Mouse (Mus musculus): Measurements from ENCODE around the gene Olfr1382. TPM values are rescaled to one million over a fixed set of nuclear protein-coding genes. Genes with fewer than 3 reads are reported as not detected.
"Not testable (repeated sequence)": the region's sequence is repeated elsewhere in the genome, so short reads cannot be mapped to it uniquely, and the experiment has no call there.

Gene Olfr1382
- total RNA-seq (2017) = not detected in 2 replicates

DNA sequence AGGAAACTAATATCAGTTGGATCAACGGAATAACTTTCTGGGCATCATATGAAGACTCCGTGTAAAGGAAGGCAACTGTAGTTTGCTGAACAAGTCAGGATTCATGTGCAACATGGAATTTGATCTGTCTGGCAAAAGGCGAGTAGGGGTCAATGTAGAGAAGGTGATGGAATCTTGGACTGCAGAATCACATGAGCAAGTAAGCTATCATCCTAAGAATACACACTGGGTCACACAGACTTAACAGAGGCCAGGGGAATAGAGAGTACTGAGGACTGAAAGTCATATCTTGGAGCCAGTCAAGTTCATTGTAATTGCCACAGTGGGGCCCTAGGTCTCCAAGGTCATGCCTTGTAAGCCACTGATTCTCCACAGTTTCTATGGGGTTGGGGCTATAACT is at the start of gene Olfr1382:
Olfr1382 (plus strand) TSS at position 301 of the 400 bp plus-strand sequence.
- ATAC-seq (ENCODE audit: extremely low read depth, insufficient number of reproducible peaks, low FRiP score, poor library complexity, severe bottlenecking) = no peak

DNA sequence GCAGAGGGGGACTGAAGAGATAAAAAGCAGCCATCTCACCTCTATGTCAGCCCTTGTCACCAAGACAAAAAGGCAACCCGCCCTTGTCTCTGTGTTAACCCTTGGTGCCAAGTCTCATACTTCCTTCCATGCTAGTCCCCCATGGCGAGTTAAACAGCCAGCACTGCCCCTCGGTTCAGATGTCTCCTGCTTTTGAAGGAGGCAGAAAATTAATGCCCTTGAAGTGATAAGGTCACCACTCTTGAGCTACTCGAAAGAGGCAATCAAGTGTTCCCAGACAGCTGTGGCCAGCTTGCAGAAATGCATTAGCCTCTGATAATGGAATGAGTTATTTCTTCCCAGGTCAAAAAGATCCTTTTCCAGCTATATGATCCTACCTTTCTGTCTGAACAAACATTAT is 42.1 kb upstream of the Olfr1382 start:
- no peak for ATAC-seq (ENCODE audit: extremely low read depth, insufficient number of reproducible peaks, low FRiP score, poor library complexity, severe bottlenecking)

GRCm38 (mm10) chr11:49488770-49489169 is 39.3 kb upstream of the Olfr1382 start, which contains the start of gene Olfr1385:
TSS of gene Olfr1385 (plus strand) at chr11:49489070.
- not testable (repeated sequence) for ATAC-seq (ENCODE audit: extremely low read depth, insufficient number of reproducible peaks, low FRiP score, poor library complexity, severe bottlenecking)

- ATAC-seq (ENCODE audit: extremely low read depth, insufficient number of reproducible peaks, low FRiP score, poor library complexity, severe bottlenecking) = no peak
These were observed 10.0 kb upstream of the Olfr1382 start for GRCm38 (mm10) chr11:49518086-49518485.

DNA sequence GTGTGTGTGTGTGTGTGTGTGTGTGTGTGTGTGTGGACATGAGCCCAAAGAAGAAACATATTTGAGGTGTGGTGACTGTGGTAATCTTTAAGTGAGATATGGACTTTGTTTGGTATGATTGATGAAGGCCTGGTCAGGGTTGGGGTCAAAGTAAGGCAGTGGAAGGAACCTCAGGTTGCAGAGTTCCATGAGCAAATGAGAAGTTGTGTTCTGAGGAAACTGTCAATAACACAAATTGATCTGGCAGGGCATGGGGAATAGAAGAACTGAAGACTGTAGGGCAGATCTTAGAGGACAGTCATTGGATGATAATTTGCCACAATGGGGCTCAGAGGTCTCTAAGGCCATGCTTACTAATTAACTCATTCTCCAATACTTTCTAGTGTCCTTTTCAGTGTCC is 8.7 kb upstream of the Olfr1382 start, which contains the start of gene Olfr1383:
Olfr1383 (plus strand) TSS at position 301 of the 400 bp plus-strand sequence.
- no peak for ATAC-seq (ENCODE audit: extremely low read depth, insufficient number of reproducible peaks, low FRiP score, poor library complexity, severe bottlenecking)

- no peak for ATAC-seq (ENCODE audit: extremely low read depth, insufficient number of reproducible peaks, low FRiP score, poor library complexity, severe bottlenecking)
These were observed 4.7 kb downstream of the Olfr1382 start for GRCm38 (mm10) chr11:49532761-49533160.

DNA sequence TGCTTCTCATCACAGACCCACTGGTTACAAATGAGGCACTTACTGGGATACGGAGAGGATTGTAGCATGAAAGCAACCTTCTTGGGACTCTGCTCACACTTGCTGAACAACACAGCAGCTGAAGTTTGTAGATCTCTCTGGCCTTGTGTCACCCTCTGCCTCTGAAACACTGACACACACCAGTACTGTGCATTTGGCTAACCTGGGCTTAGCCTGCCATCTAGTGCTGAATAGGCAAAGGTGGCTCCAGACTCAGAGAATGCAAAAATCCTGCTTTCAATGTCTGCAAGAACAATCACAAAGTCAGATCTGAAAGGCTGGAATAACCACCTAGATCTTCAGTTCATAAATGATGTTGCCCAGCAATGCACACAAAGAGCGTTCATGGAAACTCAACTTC is 8.6 kb downstream of the Olfr1382 start:
- not testable (repeated sequence) for ATAC-seq (ENCODE audit: extremely low read depth, insufficient number of reproducible peaks, low FRiP score, poor library complexity, severe bottlenecking)

DNA sequence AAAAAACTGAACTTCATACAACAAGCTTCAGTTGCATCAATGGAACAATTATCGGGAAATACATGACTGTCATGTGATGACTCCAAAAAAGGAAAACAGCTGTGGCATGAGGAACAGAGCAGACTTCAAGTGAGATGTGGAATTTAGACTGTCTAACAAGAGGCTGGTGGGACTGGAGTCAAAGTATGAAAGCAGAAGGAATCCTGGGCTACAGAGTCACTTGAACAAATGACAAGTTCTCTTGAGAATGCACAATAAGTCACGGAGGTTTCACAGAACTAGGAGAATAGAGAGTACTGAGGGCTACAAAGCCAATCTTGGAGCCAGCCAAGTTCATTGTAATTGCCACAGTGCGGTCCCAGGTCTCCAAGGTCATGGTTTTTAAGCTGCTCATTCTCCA is 15.1 kb downstream of the Olfr1382 start, which contains the start of gene Olfr1381:
Olfr1381 (plus strand) TSS at position 301 of the 400 bp plus-strand sequence.
- ATAC-seq (ENCODE audit: extremely low read depth, insufficient number of reproducible peaks, low FRiP score, poor library complexity, severe bottlenecking) = not testable (repeated sequence)

GRCm38 (mm10) chr11:49554033-49554432 is 26.0 kb downstream of the Olfr1382 start:
- ATAC-seq (ENCODE audit: extremely low read depth, insufficient number of reproducible peaks, low FRiP score, poor library complexity, severe bottlenecking) = not testable (repeated sequence)

DNA sequence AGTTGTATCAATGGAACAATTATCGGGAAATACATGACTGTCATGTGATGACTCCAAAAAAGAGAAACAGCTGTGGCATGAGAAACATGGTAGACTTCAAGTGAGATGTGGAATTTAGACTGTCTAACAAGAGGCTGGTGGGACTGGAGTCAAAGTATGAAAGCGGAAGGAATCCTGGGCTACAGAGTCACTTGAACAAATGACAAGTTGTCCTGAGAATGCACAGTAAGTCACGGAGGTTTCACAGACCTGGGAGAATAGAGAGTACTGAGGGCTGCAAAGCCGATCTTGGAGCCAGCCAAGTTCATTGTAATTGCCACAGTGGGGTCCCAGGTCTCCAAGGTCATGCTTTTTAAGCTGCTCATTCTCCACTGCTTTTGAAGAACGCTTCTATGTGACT is 28.5 kb downstream of the Olfr1382 start, which contains the start of gene Olfr1380:
Olfr1380 (plus strand) TSS at position 301 of the 400 bp plus-strand sequence.
- ATAC-seq (ENCODE audit: extremely low read depth, insufficient number of reproducible peaks, low FRiP score, poor library complexity, severe bottlenecking) = not testable (repeated sequence)

- not testable (repeated sequence) for ATAC-seq (ENCODE audit: extremely low read depth, insufficient number of reproducible peaks, low FRiP score, poor library complexity, severe bottlenecking)
These were observed 47.0 kb downstream of the Olfr1382 start for GRCm38 (mm10) chr11:49575054-49575453.

DNA sequence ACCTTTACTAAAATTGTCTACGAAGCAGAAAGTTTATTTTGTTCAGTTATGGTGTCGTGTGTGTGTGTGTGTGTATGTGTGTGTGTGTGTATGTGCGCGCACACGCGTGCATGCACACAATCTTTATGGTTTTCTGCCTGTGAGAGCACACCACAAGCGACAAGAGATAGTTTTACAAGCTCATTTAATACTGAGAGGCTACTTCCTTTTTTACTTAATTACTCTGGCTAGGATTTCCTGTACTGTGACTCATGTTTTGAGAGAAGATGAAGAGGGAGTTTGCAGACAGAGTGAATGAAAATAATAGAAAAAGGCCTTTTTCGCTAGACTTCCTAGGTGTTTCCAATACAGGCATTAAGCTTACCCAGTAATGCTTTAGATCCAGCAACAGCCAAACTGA is 52.4 kb downstream of the Olfr1382 start:
- ATAC-seq (ENCODE audit: extremely low read depth, insufficient number of reproducible peaks, low FRiP score, poor library complexity, severe bottlenecking) = not testable (repeated sequence)

Other genes starting within 250 kb of the Olfr1382 start
- gene Olfr1393, start 249.9 kb upstream of the Olfr1382 start, total RNA-seq (2017) = 0.23 and 0.98 TPM in 2 replicates
- gene Olfr1392, start 243.0 kb upstream of the Olfr1382 start, total RNA-seq (2017) = 0.49 and 0.58 TPM in 2 replicates
- not detected in 2 replicates for gene Olfr10, start 223.5 kb upstream of the Olfr1382 start, total RNA-seq (2017)
- not detected in 2 replicates for gene Olfr1391, start 205.5 kb upstream of the Olfr1382 start, total RNA-seq (2017)
- gene Olfr1390, start 193.1 kb upstream of the Olfr1382 start, total RNA-seq (2017) = not detected in 2 replicates
- not detected in 2 replicates for gene Olfr1389, start 105.2 kb upstream of the Olfr1382 start, total RNA-seq (2017)
- gene Olfr1388, start 91.6 kb upstream of the Olfr1382 start, total RNA-seq (2017) = 1.5 and 1.9 TPM in 2 replicates
- not detected in 2 replicates for gene Olfr1387, start 72.9 kb upstream of the Olfr1382 start, total RNA-seq (2017)
- not detected in 2 replicates for gene Olfr1386, start 63.2 kb upstream of the Olfr1382 start, total RNA-seq (2017)
- 0.35 and 0.37 TPM in 2 replicates for gene Olfr1385, start 39.2 kb upstream of the Olfr1382 start, total RNA-seq (2017)
- gene Olfr1384, start 21.5 kb upstream of the Olfr1382 start, total RNA-seq (2017) = not detected in 2 replicates
- 0.12 TPM in 1 of 2 replicates, not detected in the other for gene Olfr1383, start 8.6 kb upstream of the Olfr1382 start, total RNA-seq (2017)
- 0.12 TPM in 1 of 2 replicates, not detected in the other for gene Olfr1381, start 15.2 kb downstream of the Olfr1382 start, total RNA-seq (2017)
- not detected in 2 replicates for gene Olfr1380, start 28.6 kb downstream of the Olfr1382 start, total RNA-seq (2017)
- gene Flt4, start 81.0 kb downstream of the Olfr1382 start, total RNA-seq (2017) = not detected in 2 replicates
- gene Scgb3a1, start 135.4 kb downstream of the Olfr1382 start, total RNA-seq (2017) = not detected in 2 replicates
- 62.1 and 65.9 TPM in 2 replicates for gene Cnot6, start 184.5 kb downstream of the Olfr1382 start, total RNA-seq (2017)